Mouse (Mus musculus): Measurements from ENCODE around the gene Trmt61a. TPM values are rescaled to one million over a fixed set of nuclear protein-coding genes. Genes with fewer than 3 reads are reported as not detected.
"Not testable (repeated sequence)": the region's sequence is repeated elsewhere in the genome, so short reads cannot be mapped to it uniquely, and the experiment has no call there.

Gene Trmt61a
- polyA plus RNA-seq (2012; ENCODE audit: insufficient read depth, insufficient read length, low replicate concordance, missing spikeins), result not detected in 2 replicates

- Histone ChIP-seq H3K4me1 (ENCODE audit: control insufficient read depth, insufficient read depth, low read length) (peaks cover 50% of the 10 kb centered on the region), H3K4me3 (ENCODE audit: insufficient read depth, low read depth, low read length) (peak within 1 kb of the TSS; percentile 84), H3K27ac (ENCODE audit: insufficient read depth, low read depth, low read length) (peak within 1 kb of the TSS; percentile 99)
- TF ChIP-seq CTCF (IDR thresholded peaks at IDR 0.05; ENCODE audit: insufficient read depth, low read depth, low read length), result no peak
- peak; percentile 73 for TF ChIP-seq POLR2A (IDR thresholded peaks at IDR 0.05; ENCODE audit: insufficient read depth, low read depth, low read length)
- WGBS, result under 1% methylated on average over 51 of the region's 51 CpGs
Measured at GRCm38 (mm10) chr12:111677882-111678669, at the start of gene Trmt61a. TSS of gene Trmt61a (plus strand) at chr12:111678105.

- 45% methylated on average over 6 of the region's 6 CpGs for WGBS
- Histone ChIP-seq H3K4me3 (ENCODE audit: insufficient read depth, low read depth, low read length) (no peak overlapping the region), H3K27ac (ENCODE audit: insufficient read depth, low read depth, low read length) (no peak overlapping the region), H3K4me1 (ENCODE audit: control insufficient read depth, insufficient read depth, low read length) (peaks cover 2% of the 10 kb centered on the region; the same call in 1 of the 2 replicates)
- TF ChIP-seq POLR2A (IDR thresholded peaks at IDR 0.05; ENCODE audit: insufficient read depth, low read depth, low read length), result no peak
- peak; percentile 60; the same call in 1 of the 2 replicates for TF ChIP-seq CTCF (IDR thresholded peaks at IDR 0.05; ENCODE audit: insufficient read depth, low read depth, low read length)
Measured at GRCm38 (mm10) chr12:111648061-111648645, 29.8 kb upstream of the Trmt61a start.

- Histone ChIP-seq H3K4me1 (ENCODE audit: control insufficient read depth, insufficient read depth, low read length) (peaks cover 22% of the 10 kb centered on the region), H3K27ac (ENCODE audit: insufficient read depth, low read depth, low read length) (peak overlapping the region; percentile 63; the same call in 1 of the 2 replicates), H3K4me3 (ENCODE audit: insufficient read depth, low read depth, low read length) (no peak overlapping the region)
- WGBS, result 41% methylated on average over 3 of the region's 3 CpGs
- no peak for TF ChIP-seq CTCF (IDR thresholded peaks at IDR 0.05; ENCODE audit: insufficient read depth, low read depth, low read length)
Measured at GRCm38 (mm10) chr12:111652953-111653352, 25.0 kb upstream of the Trmt61a start.

- WGBS, result 15% methylated on average over 3 of the region's 3 CpGs
- Histone ChIP-seq H3K4me1 (ENCODE audit: control insufficient read depth, insufficient read depth, low read length) (peaks cover 21% of the 10 kb centered on the region), H3K4me3 (ENCODE audit: insufficient read depth, low read depth, low read length) (no peak overlapping the region), H3K27ac (ENCODE audit: insufficient read depth, low read depth, low read length) (peak overlapping the region; percentile 92)
- TF ChIP-seq POLR2A (IDR thresholded peaks at IDR 0.05; ENCODE audit: insufficient read depth, low read depth, low read length) (no peak), CTCF (IDR thresholded peaks at IDR 0.05; ENCODE audit: insufficient read depth, low read depth, low read length) (peak; percentile 70)
Measured at GRCm38 (mm10) chr12:111653434-111653833, 24.5 kb upstream of the Trmt61a start.

GRCm38 (mm10) chr12:111655695-111656094 lies 22.2 kb upstream of the Trmt61a start:
- H3K4me3 ChIP-seq (ENCODE audit: insufficient read depth, low read depth, low read length), result no peak overlapping the region
- no peak overlapping the region for H3K27ac ChIP-seq (ENCODE audit: insufficient read depth, low read depth, low read length)
- WGBS, result 57% methylated on average over 11 of the region's 11 CpGs
- H3K4me1 ChIP-seq (ENCODE audit: control insufficient read depth, insufficient read depth, low read length), result peaks cover 20% of the 10 kb centered on the region
- no peak for TF ChIP-seq CTCF (IDR thresholded peaks at IDR 0.05; ENCODE audit: insufficient read depth, low read depth, low read length)

- no peak for TF ChIP-seq CTCF (IDR thresholded peaks at IDR 0.05; ENCODE audit: insufficient read depth, low read depth, low read length)
- TF ChIP-seq POLR2A (IDR thresholded peaks at IDR 0.05; ENCODE audit: insufficient read depth, low read depth, low read length), result no peak
- Histone ChIP-seq H3K4me3 (ENCODE audit: insufficient read depth, low read depth, low read length) (no peak overlapping the region), H3K27ac (ENCODE audit: insufficient read depth, low read depth, low read length) (no peak overlapping the region), H3K4me1 (ENCODE audit: control insufficient read depth, insufficient read depth, low read length) (peaks cover 20% of the 10 kb centered on the region)
- WGBS, result 92% methylated on average over 4 of the region's 4 CpGs
Measured at GRCm38 (mm10) chr12:111659331-111659730, 18.6 kb upstream of the Trmt61a start.

- Histone ChIP-seq H3K4me1 (ENCODE audit: control insufficient read depth, insufficient read depth, low read length) (peaks cover 17% of the 10 kb centered on the region), H3K4me3 (ENCODE audit: insufficient read depth, low read depth, low read length) (no peak overlapping the region), H3K27ac (ENCODE audit: insufficient read depth, low read depth, low read length) (no peak overlapping the region)
- TF ChIP-seq CTCF (IDR thresholded peaks at IDR 0.05; ENCODE audit: insufficient read depth, low read depth, low read length) (no peak), POLR2A (IDR thresholded peaks at IDR 0.05; ENCODE audit: insufficient read depth, low read depth, low read length) (no peak)
- WGBS, result 89% methylated on average over 1 of the region's 1 CpGs
Measured at GRCm38 (mm10) chr12:111660628-111661027, 17.3 kb upstream of the Trmt61a start.

GRCm38 (mm10) chr12:111661554-111661953 lies 16.4 kb upstream of the Trmt61a start:
- not testable (repeated sequence) for H3K27ac ChIP-seq (ENCODE audit: insufficient read depth, low read depth, low read length); H3K4me3 ChIP-seq (ENCODE audit: insufficient read depth, low read depth, low read length)
- peaks cover 17% of the 10 kb centered on the region for H3K4me1 ChIP-seq (ENCODE audit: control insufficient read depth, insufficient read depth, low read length)
- 98% methylated on average over 11 of the region's 11 CpGs for WGBS

Measured in olfactory bulb, adult 2 months (tissue).